Mouse (Mus musculus): ENCODE measurements around the gene Mpeg1. TPM values are rescaled to one million over a fixed set of nuclear protein-coding genes. Genes with fewer than 3 reads are reported as not detected.
A peak's percentile ranks its signal among the peaks of the same experiment; 100 is the strongest.

The Mpeg1 gene
- polyA plus RNA-seq, 1 experiment from 2014 or later, result 0.58 TPM

DNA sequence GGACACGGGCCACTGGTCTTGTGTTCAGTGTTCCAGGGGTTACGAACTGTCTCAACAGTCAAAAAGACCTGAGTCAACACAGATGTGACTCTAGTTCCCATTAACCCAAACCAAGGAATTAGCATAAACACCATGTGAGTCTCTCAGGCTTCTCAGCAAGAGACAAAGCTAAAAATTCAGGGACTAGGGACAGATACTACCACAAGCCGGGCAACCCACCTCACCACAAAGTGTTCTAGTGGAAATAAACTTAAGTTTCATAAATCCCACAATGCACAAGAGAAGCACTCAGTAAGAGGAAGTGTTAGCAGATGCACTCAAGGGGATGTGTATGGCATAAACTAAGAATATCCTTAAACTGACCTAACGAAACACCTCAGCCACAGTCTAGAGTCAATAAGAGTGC is 25.6 kb upstream of the Mpeg1 start:
- ATAC-seq (ENCODE audit: low FRiP score, low TSS enrichment), result no peak
- H3K4me1 ChIP-seq (ENCODE audit: control insufficient read depth, insufficient read depth, low read length), result no peaks in the 10 kb centered on the region
- no peak overlapping the region for H3K4me3 ChIP-seq (ENCODE audit: low read length)
- no peak overlapping the region for H3K27ac ChIP-seq (ENCODE audit: low read depth, low read length)
- 83% methylated on average over 4 of the region's 4 CpGs for WGBS
- H3K36me3 ChIP-seq (ENCODE audit: control insufficient read depth, insufficient read depth, low read length), result no peaks in the 10 kb centered on the region
- H3K9me3 ChIP-seq (ENCODE audit: control insufficient read depth, low read length), result no peaks in the 10 kb centered on the region
- no peak overlapping the region for H3K4me2 ChIP-seq (replicated peaks; ENCODE audit: low read depth, low read length)
- no peak overlapping the region for H3K9ac ChIP-seq (ENCODE audit: low read depth, low read length)
- H3K27me3 ChIP-seq (ENCODE audit: control insufficient read depth, insufficient read depth, low read length), result no peaks in the 10 kb centered on the region

DNA sequence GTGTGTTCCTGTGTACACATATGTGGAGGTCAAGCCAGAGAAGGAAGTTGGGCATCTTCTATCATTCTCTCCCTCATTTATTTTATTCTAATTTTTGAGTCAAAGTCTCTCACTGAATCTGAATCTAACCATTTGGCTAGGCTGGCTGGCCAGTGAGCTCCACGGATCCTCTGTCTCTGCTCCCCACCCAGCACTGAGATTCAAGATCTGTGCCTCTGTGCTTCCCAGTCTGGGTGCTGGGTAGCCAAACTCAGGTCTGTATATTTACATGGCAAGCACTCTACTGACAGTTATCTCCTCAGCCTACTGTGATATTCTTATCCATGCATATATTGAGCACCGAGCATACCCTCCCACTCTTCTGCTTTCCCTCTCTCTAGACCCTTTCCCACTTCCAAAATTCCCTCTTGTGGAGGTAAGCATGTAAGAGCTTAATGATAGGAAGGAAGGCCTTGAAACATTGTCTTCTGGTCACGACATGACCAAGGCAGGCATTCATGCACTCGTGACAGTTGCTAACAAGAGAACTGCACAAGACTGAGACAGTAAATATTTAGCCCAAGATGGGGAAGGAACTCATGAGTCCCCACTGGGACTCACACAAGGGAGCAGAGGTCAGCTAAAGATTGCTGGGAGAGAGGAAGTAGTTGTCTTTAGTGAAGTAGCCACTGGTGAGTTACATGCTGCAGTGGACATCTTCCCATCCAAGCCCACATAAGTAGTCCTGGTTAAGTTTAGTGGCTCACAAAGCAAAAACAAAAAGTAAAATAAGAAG is 24.6 kb upstream of the Mpeg1 start:
- WGBS, result 81% methylated on average over 4 of the region's 4 CpGs
- ATAC-seq (ENCODE audit: low FRiP score, low TSS enrichment), result no peak
- no peaks in the 10 kb centered on the region for H3K4me1 ChIP-seq (ENCODE audit: control insufficient read depth, insufficient read depth, low read length)

DNA sequence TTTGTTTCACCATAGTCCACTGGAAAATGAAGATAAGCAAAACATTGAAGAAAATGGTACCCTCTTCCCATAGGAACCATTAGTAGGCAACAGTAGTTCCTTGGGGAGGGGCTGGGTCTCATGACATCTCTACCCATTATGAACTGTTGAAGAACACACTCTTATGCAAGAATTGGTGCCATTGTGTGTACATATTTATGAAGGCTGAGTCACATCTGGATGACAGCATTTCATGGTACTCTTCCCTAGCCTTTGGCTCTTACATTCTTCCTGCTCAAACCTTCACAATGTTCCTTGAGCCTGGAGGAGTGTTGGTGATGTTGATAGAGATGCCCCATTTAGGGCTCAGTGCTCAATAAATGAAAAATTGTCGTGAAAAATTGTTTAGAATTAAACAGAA is 21.0 kb upstream of the Mpeg1 start:
- WGBS, result 42% methylated on average over 1 of the region's 1 CpGs
- Histone ChIP-seq H3K27ac (ENCODE audit: low read depth, low read length) (no peak overlapping the region), H3K27me3 (ENCODE audit: control insufficient read depth, insufficient read depth, low read length) (no peaks in the 10 kb centered on the region)

More for the DNA sequence above, 24.6 kb upstream of the Mpeg1 start:
- H3K9me3 ChIP-seq (ENCODE audit: control insufficient read depth, low read length), result no peaks in the 10 kb centered on the region
- no peak overlapping the region for H3K9ac ChIP-seq (ENCODE audit: low read depth, low read length)
- H3K36me3 ChIP-seq (ENCODE audit: control insufficient read depth, insufficient read depth, low read length), result no peaks in the 10 kb centered on the region
- no peak overlapping the region for H3K4me3 ChIP-seq (ENCODE audit: low read length)
- no peak overlapping the region for H3K4me2 ChIP-seq (replicated peaks; ENCODE audit: low read depth, low read length)
- no peak overlapping the region for H3K27ac ChIP-seq (ENCODE audit: low read depth, low read length)
- no peaks in the 10 kb centered on the region for H3K27me3 ChIP-seq (ENCODE audit: control insufficient read depth, insufficient read depth, low read length)

DNA sequence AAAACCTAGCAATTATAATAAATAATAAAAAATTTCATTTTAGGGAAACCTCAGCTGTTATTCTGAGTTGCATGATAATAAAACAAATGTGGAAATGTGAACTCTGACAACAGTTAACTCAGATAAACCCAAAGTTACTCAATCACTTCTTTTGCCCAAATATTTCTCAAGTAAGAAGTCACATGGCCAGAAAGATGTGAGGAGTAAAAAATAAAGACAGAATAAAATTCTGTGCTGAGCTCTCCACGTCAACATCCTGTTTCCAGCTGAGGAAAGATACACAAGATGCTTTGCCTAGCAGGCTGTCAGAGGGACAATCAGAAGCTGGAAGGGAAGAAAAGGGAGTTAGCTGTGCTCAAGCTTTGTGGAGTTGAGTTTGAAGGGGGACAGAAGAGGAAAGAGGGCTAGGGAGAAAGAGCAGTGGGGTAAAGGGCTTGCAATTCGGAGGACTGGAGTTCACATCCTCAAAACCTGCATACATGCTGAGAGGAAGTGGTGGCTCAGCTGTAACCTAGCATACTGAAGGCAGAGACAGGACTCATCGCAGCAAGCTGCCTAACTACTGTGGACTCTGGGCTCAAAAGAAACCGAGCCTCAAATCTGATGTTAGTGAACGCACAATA is 20.4 kb upstream of the Mpeg1 start:
- no peaks in the 10 kb centered on the region for H3K4me1 ChIP-seq (ENCODE audit: control insufficient read depth, insufficient read depth, low read length)
- 82% methylated on average over 5 of the region's 5 CpGs for WGBS
- H3K27me3 ChIP-seq (ENCODE audit: control insufficient read depth, insufficient read depth, low read length), result no peaks in the 10 kb centered on the region
- no peaks in the 10 kb centered on the region for H3K36me3 ChIP-seq (ENCODE audit: control insufficient read depth, insufficient read depth, low read length)
- ATAC-seq (ENCODE audit: low FRiP score, low TSS enrichment), result no peak
- no peak overlapping the region for H3K27ac ChIP-seq (ENCODE audit: low read depth, low read length)
- H3K4me3 ChIP-seq (ENCODE audit: low read length), result no peak overlapping the region
- no peak overlapping the region for H3K9ac ChIP-seq (ENCODE audit: low read depth, low read length)
- no peak overlapping the region for H3K4me2 ChIP-seq (replicated peaks; ENCODE audit: low read depth, low read length)
- no peaks in the 10 kb centered on the region for H3K9me3 ChIP-seq (ENCODE audit: control insufficient read depth, low read length)

More for the DNA sequence above, 21.0 kb upstream of the Mpeg1 start:
- no peaks in the 10 kb centered on the region for H3K9me3 ChIP-seq (ENCODE audit: control insufficient read depth, low read length)
- no peaks in the 10 kb centered on the region for H3K36me3 ChIP-seq (ENCODE audit: control insufficient read depth, insufficient read depth, low read length)
- no peak for ATAC-seq (ENCODE audit: low FRiP score, low TSS enrichment)
- no peak overlapping the region for H3K4me3 ChIP-seq (ENCODE audit: low read length)
- no peaks in the 10 kb centered on the region for H3K4me1 ChIP-seq (ENCODE audit: control insufficient read depth, insufficient read depth, low read length)
- no peak overlapping the region for H3K4me2 ChIP-seq (replicated peaks; ENCODE audit: low read depth, low read length)
- no peak overlapping the region for H3K9ac ChIP-seq (ENCODE audit: low read depth, low read length)

DNA sequence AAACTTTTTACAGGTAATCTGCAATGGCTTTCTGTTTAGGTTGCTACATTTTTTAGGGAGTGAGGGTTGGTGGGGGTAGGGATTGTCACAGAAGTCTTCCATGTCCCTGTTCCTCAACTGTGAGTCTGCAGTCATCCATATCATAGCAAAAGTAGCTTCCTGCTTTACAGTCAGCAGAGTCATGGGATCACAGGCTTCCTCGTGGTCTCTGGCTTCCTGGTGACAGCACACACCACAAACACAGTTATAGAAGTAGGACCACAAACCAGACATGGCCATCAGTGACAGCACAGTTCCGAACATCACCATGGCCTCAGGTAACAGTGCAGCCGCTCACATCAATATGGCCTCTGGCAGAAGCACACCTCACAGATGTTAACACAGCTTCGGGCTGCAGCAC is 18.0 kb upstream of the Mpeg1 start:
- no peak overlapping the region for H3K4me3 ChIP-seq (ENCODE audit: low read length)
- no peaks in the 10 kb centered on the region for H3K36me3 ChIP-seq (ENCODE audit: control insufficient read depth, insufficient read depth, low read length)
- WGBS, result 77% methylated on average over 4 of the region's 4 CpGs
- no peak for ATAC-seq (ENCODE audit: low FRiP score, low TSS enrichment)
- H3K27me3 ChIP-seq (ENCODE audit: control insufficient read depth, insufficient read depth, low read length), result no peaks in the 10 kb centered on the region
- H3K9me3 ChIP-seq (ENCODE audit: control insufficient read depth, low read length), result no peaks in the 10 kb centered on the region
- H3K4me2 ChIP-seq (replicated peaks; ENCODE audit: low read depth, low read length), result no peak overlapping the region
- H3K27ac ChIP-seq (ENCODE audit: low read depth, low read length), result no peak overlapping the region
- H3K9ac ChIP-seq (ENCODE audit: low read depth, low read length), result no peak overlapping the region
- no peaks in the 10 kb centered on the region for H3K4me1 ChIP-seq (ENCODE audit: control insufficient read depth, insufficient read depth, low read length)

- Histone ChIP-seq H3K4me2 (replicated peaks; ENCODE audit: low read depth, low read length) (no peak overlapping the region), H3K27me3 (ENCODE audit: control insufficient read depth, insufficient read depth, low read length) (no peaks in the 10 kb centered on the region), H3K9me3 (ENCODE audit: control insufficient read depth, low read length) (no peaks in the 10 kb centered on the region), H3K36me3 (ENCODE audit: control insufficient read depth, insufficient read depth, low read length) (no peaks in the 10 kb centered on the region), H3K27ac (ENCODE audit: low read depth, low read length) (no peak overlapping the region), H3K4me1 (ENCODE audit: control insufficient read depth, insufficient read depth, low read length) (no peaks in the 10 kb centered on the region), H3K4me3 (ENCODE audit: low read length) (no peak overlapping the region), H3K9ac (ENCODE audit: low read depth, low read length) (no peak overlapping the region)
- no peak for ATAC-seq (ENCODE audit: low FRiP score, low TSS enrichment)
- 79% methylated on average over 3 of the region's 3 CpGs for WGBS
Measured at GRCm38 (mm10) chr19:12445014-12445413, 15.6 kb upstream of the Mpeg1 start.

DNA sequence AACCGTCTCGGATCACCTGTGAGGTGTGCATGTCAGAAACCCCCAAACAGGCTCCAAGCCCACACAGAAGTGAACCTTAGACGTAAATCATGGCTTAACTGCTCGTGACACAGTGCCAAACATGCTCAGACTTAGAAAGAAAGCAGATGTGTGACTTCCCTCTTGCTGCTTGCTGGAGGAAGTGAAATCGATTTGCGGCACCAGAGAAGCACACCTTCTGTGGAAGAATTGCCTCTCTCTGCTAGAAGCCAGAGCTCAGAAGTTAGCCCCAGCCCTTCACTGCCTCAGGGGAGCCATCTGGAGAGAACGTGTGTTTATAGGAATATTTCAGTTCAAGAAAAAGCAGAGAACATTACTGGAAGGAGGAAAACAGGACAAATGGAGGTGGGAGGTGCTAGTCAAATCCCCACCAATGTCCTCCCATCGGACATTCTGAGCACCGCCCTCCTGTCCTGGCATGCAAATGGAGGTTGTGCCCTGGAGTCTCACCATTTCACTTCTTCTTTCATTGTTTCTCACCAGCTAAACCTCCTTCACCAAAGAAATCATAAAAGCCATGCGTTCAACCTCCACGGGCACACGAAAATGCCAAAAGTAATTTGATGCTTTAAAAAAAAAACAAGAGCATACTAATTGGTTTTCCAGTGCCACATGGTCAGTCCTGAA is 3.0 kb upstream of the Mpeg1 start:
- Histone ChIP-seq H3K27ac (ENCODE audit: low read depth, low read length) (no peak overlapping the region), H3K4me1 (ENCODE audit: control insufficient read depth, insufficient read depth, low read length) (no peaks in the 10 kb centered on the region), H3K9ac (ENCODE audit: low read depth, low read length) (no peak overlapping the region; the same call in 1 of the 2 replicates), H3K27me3 (ENCODE audit: control insufficient read depth, insufficient read depth, low read length) (no peaks in the 10 kb centered on the region), H3K36me3 (ENCODE audit: control insufficient read depth, insufficient read depth, low read length) (no peaks in the 10 kb centered on the region), H3K9me3 (ENCODE audit: control insufficient read depth, low read length) (no peaks in the 10 kb centered on the region), H3K4me2 (replicated peaks; ENCODE audit: low read depth, low read length) (peak overlapping the region; percentile 25; the same call in 1 of the 2 replicates), H3K4me3 (ENCODE audit: low read length) (no peak overlapping the region)
- 0 out of 2 replicates have a peak, but pooled peaks have one; percentile 49 for ATAC-seq (ENCODE audit: low FRiP score, low TSS enrichment)
- 54% methylated on average over 12 of the region's 12 CpGs for WGBS

GRCm38 (mm10) chr19:12459516-12459915 is 1.1 kb upstream of the Mpeg1 start:
- Histone ChIP-seq H3K9me3 (ENCODE audit: control insufficient read depth, low read length) (no peaks in the 10 kb centered on the region), H3K4me1 (ENCODE audit: control insufficient read depth, insufficient read depth, low read length) (no peaks in the 10 kb centered on the region), H3K9ac (ENCODE audit: low read depth, low read length) (no peak overlapping the region), H3K4me2 (replicated peaks; ENCODE audit: low read depth, low read length) (no peak overlapping the region), H3K27ac (ENCODE audit: low read depth, low read length) (no peak overlapping the region), H3K27me3 (ENCODE audit: control insufficient read depth, insufficient read depth, low read length) (no peaks in the 10 kb centered on the region), H3K4me3 (ENCODE audit: low read length) (no peak overlapping the region), H3K36me3 (ENCODE audit: control insufficient read depth, insufficient read depth, low read length) (no peaks in the 10 kb centered on the region)
- no peak for ATAC-seq (ENCODE audit: low FRiP score, low TSS enrichment)
- WGBS, result 61% methylated on average over 4 of the region's 4 CpGs

Measured in kidney, embryonic 14.5 days (tissue).